Mouse (Mus musculus) spleen, adult 18-20 months (tissue): ENCODE results near the gene Adap2.
"Not testable (repeated sequence)": the region's sequence is repeated elsewhere in the genome, so short reads cannot be mapped to it uniquely, and the experiment has no call there.

Experiments
- DNase-seq, 2 experiments: peaks; one replicate each; pipeline ENCODE4 v3.0.0; 2022; ENCODE audit warnings: mixed read lengths in 2 of 2

Adap2 gene

DNA sequence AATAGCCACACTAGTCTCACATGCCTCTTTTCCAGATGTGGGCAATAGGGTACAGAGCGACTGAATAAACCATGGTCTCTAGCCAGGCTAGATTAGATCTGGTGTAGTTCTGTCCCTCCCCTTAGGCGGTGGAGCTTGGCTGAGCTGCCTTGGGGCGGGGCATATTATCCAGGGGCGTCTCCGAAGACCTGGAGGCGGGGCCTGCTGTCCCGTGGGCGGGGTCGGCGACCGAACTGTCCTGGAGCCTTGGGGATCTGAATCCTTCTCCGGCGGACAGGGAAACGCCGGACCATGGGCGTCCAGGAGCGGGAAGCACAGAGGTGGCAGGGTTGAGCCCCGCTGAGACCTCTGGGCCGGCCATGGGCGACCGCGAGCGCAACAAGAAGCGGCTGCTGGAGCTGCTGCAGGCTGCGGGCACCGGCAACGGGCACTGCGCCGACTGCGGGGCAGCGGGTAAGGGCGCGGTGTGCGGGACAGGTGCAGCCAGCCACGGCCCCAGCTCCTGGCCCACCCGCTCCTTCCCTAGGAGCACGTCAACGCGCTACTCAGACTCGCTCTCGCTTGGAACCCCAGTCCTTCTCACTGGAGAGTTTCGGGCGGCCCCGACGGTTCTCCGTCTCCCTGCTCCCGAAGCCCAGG lies at the start of gene Adap2:
Gene Adap2 (plus strand): TSS at position 249 of the 639 bp plus-strand sequence.
- peak; percentile 82 to 92 for DNase-seq

- DNase-seq = no peak
Observed at GRCm38 (mm10) chr11:80104407-80104806, 49.5 kb upstream of the Adap2 start.

- no peak for DNase-seq
Observed at GRCm38 (mm10) chr11:80116411-80116810, 37.5 kb upstream of the Adap2 start.

DNA sequence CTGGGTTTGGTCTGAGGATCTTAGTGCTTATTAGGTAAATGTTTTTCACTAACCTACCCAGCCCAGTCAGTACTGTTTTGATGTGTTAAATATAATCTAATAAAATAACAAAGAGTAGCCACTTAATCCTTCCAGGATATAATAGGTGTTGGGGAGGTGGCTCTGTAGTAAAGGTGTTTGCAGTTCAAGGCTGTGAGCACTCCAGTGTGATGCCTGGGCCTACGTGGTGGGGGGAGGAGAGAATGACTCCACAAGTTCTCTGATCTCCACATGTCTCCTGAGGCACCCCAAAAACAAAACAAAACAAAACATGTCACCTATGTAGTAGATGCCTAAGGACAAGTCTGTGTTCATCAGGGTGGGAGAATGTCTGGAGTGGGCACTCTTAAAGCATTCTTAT lies 21.9 kb upstream of the Adap2 start:
- DNase-seq = no peak

GRCm38 (mm10) chr11:80134744-80135143 lies 19.2 kb upstream of the Adap2 start:
- no peak for DNase-seq

DNA sequence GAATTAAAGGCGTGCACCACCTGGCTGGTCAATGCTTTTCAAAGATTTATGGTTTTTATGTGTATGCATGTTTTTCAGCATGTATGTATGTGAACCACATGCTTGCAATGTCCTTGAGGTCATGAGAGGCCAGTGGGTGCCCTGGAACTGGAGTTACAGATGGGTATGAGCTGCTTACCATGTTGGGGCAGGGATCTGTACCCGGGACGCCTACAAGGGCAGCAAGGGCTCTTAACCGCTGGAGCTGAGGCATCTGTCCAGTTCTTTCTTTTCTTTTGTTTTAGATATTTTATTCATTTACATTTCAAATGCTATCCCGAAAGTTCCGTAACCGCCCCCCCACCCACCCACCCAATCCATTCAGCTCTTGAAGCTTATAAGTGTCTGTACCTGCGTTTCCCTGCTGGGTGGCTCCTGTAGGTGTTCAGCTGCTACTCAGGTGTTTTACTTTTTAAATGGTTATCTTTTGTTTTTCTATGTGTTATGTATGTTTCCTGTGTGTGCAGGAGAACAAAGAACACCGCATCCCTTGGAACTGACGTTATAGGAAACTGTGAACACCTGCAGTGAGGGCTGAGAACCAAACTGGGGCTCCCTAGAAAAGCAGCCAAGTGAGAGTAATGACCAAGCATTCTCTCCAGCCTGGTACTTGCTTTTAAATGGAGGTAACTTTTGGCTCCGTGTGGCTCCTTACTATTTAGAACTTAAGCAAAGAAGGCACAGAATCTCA lies 17.8 kb upstream of the Adap2 start:
- DNase-seq = no peak

DNA sequence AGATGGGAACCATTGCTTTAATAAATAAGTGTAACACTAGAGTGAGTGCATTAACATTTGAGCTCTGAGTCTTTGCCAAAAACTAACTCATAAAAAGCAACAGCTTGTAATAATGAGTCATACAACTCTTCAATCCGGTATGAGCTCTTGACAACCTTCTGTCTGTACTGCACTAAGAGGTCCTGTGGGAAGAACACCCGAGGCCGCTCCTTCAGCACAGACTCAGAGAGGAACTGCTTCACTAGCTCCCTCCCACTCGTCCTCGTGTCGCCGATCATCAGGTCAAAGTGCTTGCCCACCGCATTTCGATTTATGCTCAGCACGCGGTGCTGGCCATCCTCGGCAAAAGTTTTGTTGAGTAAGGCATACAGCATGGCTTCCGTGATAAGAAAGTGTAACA lies 17.1 kb upstream of the Adap2 start:
- DNase-seq = no peak

- DNase-seq = no peak
Observed at GRCm38 (mm10) chr11:80137773-80138172, 16.1 kb upstream of the Adap2 start.

DNA sequence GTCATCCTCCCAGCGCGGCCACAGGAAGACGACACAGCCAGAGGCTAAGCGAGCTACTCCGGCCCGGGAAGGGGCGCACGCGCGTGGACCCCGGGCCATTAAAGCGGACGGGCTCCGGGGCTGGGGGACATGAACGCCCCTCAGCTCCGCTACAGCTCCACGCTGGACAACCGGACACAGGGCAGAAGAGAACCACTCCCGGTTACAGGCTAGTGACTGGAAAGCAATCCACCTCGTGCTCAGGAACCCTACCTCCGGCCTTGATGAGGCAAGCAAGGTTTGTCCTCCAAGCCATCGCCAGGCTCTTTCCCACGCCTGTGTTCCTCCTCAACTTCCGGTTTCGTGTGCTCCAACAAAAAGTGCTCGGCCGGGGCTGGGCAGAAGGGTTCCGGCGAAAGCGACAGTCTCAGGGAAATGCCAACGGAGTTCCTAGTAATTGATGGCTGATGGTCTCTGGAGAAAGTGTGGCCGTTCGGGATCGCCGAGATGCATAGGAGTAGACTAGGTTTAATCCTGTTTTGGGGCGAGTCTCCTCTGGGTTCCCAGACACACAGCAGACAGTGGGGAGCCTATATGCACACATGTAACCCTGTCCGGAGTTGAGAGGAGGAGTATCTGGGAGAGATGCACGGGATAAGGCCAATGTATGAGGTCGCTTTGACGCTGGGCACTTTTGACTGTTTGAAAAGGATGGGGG lies 11.9 kb upstream of the Adap2 start, which contains the start of gene Tefm:
Gene Tefm (minus strand): TSS at position 351 of the 697 bp plus-strand sequence.
- DNase-seq = peak; percentile 51 to 73

DNA sequence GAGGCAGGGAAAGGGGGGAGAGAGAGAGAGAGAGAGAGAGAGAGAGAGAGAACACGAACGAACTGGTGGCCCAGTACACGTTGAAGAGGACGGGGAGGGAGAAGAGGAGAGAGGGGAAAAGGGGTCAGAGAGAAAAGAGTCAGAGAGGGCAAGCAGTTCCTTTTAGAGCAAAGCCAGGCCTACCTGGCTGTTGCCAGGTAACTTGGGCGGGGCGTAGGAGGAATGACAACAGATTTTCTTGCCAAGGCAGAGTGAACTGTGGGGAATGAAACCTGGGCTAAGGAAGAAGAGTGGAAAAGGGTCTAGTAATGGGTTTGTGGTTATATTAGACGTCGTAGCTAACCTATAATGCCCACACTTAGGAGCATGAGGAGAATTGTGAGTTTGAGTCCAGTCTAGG lies 11.0 kb upstream of the Adap2 start:
- DNase-seq = no peak

- DNase-seq = peak; percentile 35 to 39
Observed at GRCm38 (mm10) chr11:80145787-80146275, 8.1 kb upstream of the Adap2 start.

DNA sequence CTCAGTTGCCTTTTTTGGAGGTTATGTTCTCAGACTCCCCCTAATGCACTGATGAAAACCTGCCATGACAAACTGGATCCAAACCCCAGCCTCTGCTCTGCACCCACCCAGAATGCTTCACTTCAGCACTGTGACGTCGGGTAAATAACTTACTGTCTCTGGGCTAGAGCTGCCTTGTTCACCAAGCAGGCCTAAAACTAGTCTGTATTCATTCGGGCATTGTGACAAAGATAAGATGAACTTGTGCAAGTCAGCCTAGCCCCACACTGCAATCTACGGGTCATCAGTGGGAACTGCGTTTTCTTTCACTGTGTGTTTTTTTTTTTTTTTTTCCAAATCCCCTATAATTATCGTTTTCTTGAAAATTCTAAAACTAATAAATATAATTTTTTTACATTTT lies 6.2 kb upstream of the Adap2 start:
- no peak for DNase-seq

- DNase-seq = no peak
Observed at GRCm38 (mm10) chr11:80148313-80148712, 5.6 kb upstream of the Adap2 start.

- DNase-seq = not testable (repeated sequence)
Observed at GRCm38 (mm10) chr11:80148974-80149373, 4.9 kb upstream of the Adap2 start.

- no peak for DNase-seq
Observed at GRCm38 (mm10) chr11:80149412-80150023, 4.4 kb upstream of the Adap2 start.

GRCm38 (mm10) chr11:80150566-80150965 lies 3.3 kb upstream of the Adap2 start:
- no peak for DNase-seq

DNA sequence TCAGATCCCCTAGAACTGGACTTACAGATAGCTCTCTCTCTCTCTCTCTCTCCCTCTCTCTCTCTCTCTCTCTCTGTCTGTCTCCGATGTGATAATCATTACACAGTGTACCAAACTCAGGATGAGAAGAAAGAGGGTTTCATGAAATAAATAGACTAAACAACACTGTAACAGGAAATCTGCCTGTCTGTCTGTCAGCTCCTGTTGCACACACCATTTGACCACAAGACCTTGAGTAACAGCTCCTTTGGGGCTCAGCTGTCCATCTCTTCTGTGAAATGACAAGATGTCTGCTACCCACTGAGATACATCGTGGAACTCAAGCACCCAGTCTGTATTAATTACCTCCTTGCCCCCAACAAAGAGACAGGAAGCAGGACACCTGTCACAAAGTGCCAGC lies 2.4 kb upstream of the Adap2 start:
- DNase-seq = no peak

- DNase-seq = no peak
Observed at GRCm38 (mm10) chr11:80152376-80152775, 1.5 kb upstream of the Adap2 start.

- no peak for DNase-seq
Observed at GRCm38 (mm10) chr11:80154501-80154900, 596 bp downstream of the Adap2 start.

DNA sequence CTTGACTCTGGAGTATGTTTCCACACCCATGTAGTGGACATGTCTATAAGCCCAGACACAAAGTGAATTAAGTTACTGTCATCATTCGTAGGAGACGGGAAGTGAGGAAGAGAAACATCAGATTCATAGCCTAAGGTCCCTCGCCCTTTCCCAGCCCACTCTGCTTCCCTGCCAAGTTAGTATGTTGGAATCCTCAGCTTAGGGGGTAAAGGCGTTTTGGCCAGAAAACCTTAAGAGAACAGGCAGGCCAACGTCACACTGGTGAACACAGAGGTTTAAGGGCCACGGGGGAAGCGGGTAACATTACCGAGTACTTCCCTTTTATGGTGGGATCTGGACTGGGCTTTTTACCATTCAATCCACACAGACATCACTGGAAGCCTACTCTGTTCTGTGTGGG lies 1.6 kb downstream of the Adap2 start:
- no peak for DNase-seq

DNA sequence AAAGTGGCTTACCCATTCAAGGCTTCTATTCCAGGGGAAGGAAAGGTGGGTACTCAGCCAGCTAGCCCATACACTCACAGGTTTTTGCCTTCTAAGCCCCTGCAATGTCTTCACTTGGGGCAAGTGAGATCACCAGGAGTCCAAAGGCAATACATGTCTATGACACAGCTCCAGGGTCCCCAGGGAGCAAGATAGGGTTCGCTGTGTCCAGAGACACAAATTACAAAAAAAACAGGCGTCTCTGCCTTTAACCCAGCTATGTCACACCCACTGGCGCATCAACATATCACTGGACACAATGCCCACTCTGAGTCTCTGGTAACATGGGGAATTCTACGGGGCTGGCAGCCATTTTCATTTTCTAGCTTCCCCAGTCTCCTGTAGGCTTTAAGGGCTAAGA lies 2.1 kb downstream of the Adap2 start:
- DNase-seq = no peak

DNA sequence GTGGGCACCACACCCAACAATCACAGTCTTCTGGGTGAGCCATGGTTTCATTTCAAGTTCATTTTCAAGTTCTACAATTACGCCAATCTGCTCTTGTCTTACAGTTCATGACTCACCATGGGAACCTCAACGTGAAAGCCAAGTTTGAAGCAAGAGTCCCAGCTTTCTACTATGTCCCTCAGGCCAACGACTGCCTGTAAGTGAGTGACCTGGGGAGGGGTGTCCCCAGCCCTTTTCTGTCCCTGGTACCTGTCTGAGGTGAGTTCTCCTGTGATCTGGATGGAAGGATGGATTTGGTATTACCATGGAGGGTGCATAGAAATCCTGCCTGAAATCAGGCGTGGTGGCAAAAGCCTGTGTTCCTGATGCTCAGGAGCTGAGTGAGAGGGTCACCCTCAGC lies 2.9 kb downstream of the Adap2 start:
- DNase-seq = no peak

- DNase-seq = no peak
Observed at GRCm38 (mm10) chr11:80159018-80159417, 5.1 kb downstream of the Adap2 start.
